Mouse (Mus musculus) megakaryocyte progenitor cell, adult 5-6 weeks (primary cell): ENCODE measurements around the gene Ap1m2. TPM values are rescaled to one million over a fixed set of nuclear protein-coding genes. Genes with fewer than 3 reads are reported as not detected.
"Not testable (repeated sequence)": the region's sequence is repeated elsewhere in the genome, so short reads cannot be mapped to it uniquely, and the experiment has no call there.

Experiments used
- ATAC-seq: replicated peaks from 2 replicates; pipeline ENCODE4 v1.8.0; 2016; ENCODE audit warnings: mild to moderate bottlenecking, moderate TSS enrichment, inconsistent platforms; ENCODE audit not compliant: poor library complexity
- total RNA-seq, 2 experiments: library from RNA; stranded (forward) in 1 of 2; stranded (reverse) in 1 of 2; fragments of 157-497, 149-512 nt in 1 of 2; fragments of 200-1000 nt in 1 of 2; gene quantifications; 2 replicates each; pipeline versions ENCODE4 v1.2.3 to v1.2.4; 2015 to 2017

The Ap1m2 gene
- total RNA-seq, 2 experiments from 2014 or later: 0.57 to 2.8 TPM

DNA sequence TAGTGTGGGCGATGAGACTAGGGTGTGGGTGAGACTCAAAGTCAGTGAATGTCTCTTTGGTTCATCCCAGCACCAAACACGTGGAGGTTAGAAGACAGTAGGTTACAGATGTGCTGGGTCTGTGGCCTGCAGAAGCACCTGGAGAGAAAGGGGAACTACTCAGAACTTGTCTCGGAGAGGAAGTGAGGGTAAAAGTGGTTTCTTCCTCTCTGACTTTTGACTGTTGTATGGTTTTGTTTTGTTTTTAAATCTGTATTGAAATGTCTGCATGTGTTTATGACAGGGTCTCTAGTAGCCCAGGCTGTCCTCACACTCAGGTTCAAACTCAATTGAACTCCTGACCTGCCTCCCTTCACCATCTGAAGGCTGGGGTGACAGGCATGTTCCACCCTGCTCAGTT, 15.9 kb upstream of the Ap1m2 start:
- ATAC-seq: peak; percentile 59

DNA sequence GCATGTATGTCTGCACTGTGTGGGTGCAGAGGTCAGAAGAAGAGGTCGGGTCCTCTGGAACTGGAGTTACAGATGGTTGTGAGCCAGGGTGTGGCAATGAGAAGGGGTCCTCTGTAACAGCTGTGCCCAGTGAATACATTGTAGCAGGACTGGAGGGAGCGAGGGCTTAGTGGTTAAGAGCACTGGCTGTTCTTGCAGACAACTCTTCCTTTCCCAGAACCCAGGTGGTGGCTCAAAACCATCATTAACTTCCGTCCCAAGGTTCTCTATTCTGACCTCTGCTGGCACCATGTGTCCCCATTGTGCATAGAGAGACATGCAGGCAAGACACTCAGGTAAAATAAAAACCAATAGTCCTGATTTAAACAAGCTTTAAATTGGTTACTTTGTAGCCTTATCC, 15.4 kb upstream of the Ap1m2 start:
- peak; percentile 21; the same call in 1 of the 2 replicates for ATAC-seq

DNA sequence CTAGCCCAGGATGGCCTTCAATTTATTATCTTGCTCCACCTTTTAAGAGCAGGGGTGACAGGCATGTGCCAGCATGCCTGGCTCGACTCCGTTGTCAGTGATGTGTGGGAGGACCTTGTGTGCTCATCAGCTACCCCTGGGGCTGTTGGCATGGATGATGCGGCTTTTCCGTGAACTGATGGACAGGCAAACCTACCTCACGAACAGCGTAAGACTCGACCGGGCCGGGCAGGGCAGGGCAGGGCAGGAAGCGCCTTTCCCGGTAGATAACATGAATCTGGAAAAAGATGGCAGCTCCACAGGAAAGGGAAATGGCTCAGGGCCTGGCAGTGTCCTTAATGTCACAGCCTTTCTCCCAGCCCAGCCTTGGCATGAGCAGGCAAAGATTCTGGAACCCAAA, 12.1 kb upstream of the Ap1m2 start:
- ATAC-seq: no peak

DNA sequence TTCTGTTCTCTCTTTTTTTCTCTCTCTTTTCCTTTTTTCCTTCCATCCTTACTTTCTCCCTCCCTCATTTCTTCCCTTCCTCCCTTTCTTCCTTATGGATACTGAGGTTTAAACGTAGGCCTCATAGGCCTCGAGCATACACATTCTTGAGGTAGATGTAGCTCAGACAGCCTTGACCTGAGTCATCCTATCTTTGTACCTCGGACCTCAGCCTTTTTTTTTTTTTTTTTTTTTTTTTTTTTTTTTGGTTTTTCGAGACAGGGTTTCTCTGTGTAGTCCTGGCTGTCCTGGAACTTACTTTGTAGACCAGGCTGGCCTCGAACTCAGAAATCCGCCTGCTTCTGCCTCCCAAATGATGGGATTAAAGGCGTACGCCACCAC, 10.8 kb upstream of the Ap1m2 start:
- not testable (repeated sequence) for ATAC-seq

- 0 out of 2 replicates have a peak, but pooled peaks have one; percentile 21 for ATAC-seq
These were observed 10.2 kb upstream of the Ap1m2 start for GRCm38 (mm10) chr9:21322211-21322916.

- ATAC-seq: peak; percentile 54
These were observed 9.3 kb upstream of the Ap1m2 start for GRCm38 (mm10) chr9:21321513-21321835.

DNA sequence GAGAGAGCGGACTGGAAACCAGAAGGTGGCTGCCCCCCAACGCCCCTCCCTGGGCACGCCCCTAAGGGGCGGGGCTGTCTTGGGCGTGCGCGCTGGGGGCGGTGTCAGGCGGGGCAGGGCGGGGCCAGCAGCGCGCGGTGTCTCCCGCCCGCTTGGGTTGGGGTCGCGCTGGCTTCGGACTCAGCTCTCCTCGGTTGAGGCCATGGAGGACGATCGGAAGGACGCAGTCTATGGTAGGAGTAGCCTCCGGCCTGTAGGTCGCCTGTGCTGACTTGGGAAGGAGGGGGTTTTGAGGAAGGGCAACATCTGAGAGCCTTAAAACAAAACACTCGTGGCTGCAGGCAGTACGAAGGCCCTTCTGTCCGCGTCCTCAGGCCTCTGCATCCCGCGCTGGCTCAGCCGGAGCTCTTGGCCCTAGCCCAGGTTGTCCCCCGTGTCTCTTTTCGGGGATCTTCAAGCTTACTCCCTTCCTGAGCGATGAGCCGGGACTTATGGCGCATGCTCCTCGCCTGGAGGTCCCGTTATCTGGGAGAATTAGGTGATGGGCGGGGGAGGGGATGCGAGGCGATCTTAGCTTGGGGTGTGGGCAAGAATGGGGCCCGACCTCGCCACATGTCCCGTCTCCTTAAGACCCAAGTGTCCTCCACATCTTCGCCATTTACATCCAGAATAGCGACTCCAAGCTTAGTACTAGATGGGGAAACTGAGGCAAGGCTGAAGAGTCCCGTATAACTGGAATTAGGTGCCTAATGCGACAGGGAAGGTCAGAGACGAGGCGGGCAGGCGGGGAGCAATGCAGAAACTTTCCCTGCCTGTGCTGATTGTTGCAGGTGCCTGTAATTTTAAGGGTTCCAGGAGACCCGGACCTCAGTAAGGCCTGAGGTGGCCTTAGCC, 8.7 kb upstream of the Ap1m2 start, which contains the start of gene Slc44a2:
TSS of gene Slc44a2 (plus strand) at position 80 of the 894 bp plus-strand sequence.
- peak; percentile 74 for ATAC-seq

DNA sequence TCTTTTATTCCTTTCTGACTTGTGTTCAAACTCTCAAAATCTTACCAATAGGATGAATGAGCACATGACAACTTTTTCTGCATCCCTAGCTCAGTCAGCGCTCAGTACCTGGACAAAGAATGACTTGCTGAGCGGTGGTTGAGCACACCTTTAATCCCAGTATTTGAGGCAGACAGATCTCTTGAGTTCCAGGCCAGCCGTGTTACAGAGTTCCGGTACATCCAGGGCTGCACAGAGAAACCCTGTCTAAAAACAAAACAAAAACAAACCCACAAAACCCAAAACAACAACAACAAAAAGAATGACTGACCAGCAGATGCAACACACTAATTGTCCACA, 8.1 kb upstream of the Ap1m2 start:
- no peak for ATAC-seq

GRCm38 (mm10) chr9:21319503-21319902, 7.4 kb upstream of the Ap1m2 start:
- ATAC-seq: no peak

DNA sequence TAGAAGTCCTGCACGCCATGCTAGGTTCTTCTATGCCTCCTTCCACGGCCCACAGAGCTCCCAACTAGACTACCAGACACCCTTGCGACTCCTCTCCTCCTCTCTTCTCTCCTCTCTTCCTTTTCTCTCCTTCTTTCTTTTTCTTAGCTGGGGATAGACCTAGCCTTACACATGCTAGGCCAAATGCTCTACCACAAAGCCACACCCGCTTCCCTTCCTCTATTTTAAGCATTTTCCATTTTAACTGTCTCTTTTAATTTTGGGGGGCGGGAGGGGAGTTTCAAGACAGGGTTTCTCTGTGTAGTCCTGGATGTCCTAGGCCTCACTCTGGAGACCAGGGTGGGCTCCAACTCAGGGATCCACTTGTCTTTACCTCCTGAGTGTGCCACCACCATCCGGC, 6.7 kb upstream of the Ap1m2 start:
- no peak for ATAC-seq

DNA sequence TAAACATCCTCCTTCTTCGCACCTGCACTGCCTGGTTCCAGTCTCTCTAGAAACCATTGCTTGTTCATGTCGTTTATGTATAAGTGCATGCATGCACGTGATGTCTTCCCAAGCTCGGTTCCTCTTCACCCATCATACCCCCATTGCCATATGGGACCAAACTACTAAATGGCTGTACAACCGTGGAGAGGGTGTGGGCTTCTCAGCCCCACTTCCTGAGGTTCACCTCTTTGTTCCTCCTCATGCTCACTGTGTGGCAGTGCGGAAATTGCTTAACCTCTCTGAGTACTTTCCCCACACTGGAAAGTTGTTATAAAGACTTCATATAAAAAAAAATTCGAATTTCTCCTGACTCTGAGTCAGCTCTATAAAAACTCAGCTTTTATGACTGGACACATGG, 4.6 kb upstream of the Ap1m2 start:
- ATAC-seq: peak; percentile 42

DNA sequence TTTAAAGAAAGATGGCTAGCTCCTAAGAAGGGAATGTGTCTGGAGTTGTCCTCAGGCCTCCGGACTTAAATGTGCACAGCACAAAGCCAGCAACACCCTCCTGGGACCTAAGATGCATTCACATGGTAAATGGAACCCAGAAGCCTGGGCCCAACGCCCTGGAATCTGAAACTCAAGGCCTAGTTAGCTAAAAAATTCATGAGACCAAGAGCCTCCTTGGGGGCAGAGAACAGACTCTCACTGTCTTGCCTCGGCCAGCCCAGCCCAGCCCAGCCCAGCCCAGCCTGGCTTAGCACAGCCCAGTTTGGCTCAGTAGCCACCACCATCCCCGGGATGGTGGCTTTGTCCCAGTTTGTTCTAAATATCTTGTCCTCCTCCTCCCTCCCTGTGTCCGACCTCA, 3.3 kb upstream of the Ap1m2 start:
- ATAC-seq: no peak

- ATAC-seq: peak; percentile 32; the same call in 1 of the 2 replicates
These were observed 2.4 kb upstream of the Ap1m2 start for GRCm38 (mm10) chr9:21314367-21315140.

GRCm38 (mm10) chr9:21313394-21313793, 1.3 kb upstream of the Ap1m2 start:
- peak; percentile 85 for ATAC-seq

DNA sequence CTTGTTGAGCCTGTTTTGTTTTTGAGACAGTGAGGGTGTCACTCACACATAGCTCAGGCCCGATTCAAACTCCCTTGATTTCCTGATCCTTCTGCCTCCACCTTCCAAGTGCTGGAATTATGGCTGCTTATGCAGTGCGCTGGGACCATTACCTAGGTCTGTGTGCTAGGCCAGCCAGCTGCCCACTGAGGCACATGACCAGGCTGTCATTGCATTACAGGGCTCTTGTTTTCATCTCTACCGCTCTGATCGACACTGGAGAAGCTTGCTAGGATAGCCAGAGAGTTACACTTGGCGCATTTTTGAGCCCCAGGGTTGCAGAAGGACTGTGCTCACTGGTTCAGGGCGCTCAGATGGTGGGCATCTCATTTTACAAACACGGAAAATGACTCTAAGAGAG, 442 bp downstream of the Ap1m2 start:
- no peak for ATAC-seq

GRCm38 (mm10) chr9:21309150-21309741, 2.9 kb downstream of the Ap1m2 start:
- peak; percentile 72 for ATAC-seq

- no peak for ATAC-seq
These were observed 7.1 kb downstream of the Ap1m2 start for GRCm38 (mm10) chr9:21305065-21305464.

DNA sequence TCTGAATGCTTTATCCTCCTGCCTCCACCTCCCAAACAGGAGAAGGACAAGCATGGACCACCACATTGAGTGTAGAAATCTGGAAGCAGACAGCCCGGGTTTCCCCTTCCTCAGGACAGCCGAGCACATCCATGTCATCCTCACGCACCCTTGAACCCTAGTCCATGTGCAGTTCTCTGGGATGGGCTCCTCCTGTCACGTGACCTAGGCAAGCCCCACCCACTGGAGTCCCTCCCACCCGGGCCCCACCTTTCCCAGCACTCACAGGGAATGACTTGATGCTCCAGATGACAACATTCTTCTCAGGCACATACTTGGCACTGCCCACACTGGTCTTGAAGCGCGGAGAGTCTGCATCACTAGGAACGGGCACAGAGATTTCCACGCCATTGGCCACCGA, 13.1 kb downstream of the Ap1m2 start:
- ATAC-seq: no peak

DNA sequence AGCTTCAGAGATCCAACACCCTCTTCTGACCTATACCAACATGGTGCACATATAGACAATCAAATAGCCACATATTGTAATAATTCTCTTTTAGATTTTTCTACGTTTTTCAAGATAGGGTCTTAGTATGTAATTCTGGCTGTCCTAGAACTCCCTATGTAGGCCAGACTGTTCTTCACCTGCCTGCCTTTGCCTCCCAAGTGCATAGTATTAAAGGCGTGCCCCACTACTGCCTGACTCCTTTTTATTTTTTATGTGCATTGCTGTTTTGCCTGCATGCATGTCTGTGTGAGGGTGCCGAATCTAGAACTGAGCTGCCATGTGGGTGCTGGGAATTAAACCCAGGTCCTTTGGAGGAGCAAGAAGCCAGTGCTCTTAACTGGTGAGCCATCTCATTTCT, 19.9 kb downstream of the Ap1m2 start:
- no peak for ATAC-seq

DNA sequence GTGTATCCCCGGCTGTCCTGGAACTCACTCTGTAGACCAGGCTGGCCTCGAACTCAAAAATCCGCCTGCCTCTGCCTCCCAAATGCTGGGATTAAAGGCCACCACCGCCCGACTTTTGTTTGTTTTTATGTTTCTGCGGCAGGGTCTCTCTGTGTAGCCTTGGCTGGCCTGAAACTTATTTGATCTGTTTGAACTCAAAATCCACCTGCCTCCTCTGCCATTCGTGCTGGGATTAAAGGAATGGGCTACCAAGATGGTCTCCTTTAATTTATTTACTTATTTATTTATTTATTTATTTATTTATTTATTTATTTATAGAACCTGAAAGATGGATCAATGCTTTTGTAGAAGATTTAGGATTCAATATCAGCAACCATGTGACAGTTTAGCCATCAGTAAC, 20.3 kb downstream of the Ap1m2 start:
- ATAC-seq: not testable (repeated sequence)
